Mouse (Mus musculus) natural killer cell, adult 2 months (primary cell): ENCODE measurements around the gene Sirt2.

ENCODE experiments used
- DNase-seq, 2 experiments: peaks; one replicate each; pipeline ENCODE4 v3.0.0; 2022; ENCODE audit warnings: low spot score in 2 of 2

Gene Sirt2

GRCm38 (mm10) chr7:28833723-28834347, 67.3 kb downstream of the Sirt2 start, which contains the start of gene Lgals4:
Gene Lgals4, plus strand, starts transcription at chr7:28833854.
- DNase-seq: no peak

GRCm38 (mm10) chr7:28836936-28837335, 70.4 kb downstream of the Sirt2 start:
- DNase-seq: no peak
